Mouse (Mus musculus): Measurements from ENCODE around the gene Kdf1.

- TF ChIP-seq CTCF (IDR thresholded peaks at IDR 0.05; ENCODE audit: control insufficient read depth, insufficient read depth, insufficient read length) (no peak), FOSL1 (IDR thresholded peaks at IDR 0.05; ENCODE audit: insufficient read depth, low read length, poor library complexity, severe bottlenecking) (no peak), CEBPB (IDR thresholded peaks at IDR 0.05; ENCODE audit: low read depth) (no peak), MAX (IDR thresholded peaks at IDR 0.05) (no peak), USF1 (IDR thresholded peaks at IDR 0.05; ENCODE audit: low read depth) (no peak), MYOD1 (IDR thresholded peaks at IDR 0.05; ENCODE audit: control insufficient read depth, insufficient read length, low read depth) (no peak)
Measured at GRCm38 (mm10) chr4:133491800-133492199, 27.0 kb upstream of the Kdf1 start.

All from C2C12 (cell line).